Comparison of ENCODE assay signal across 8 mouse cellular contexts in the genomic region with DNA sequence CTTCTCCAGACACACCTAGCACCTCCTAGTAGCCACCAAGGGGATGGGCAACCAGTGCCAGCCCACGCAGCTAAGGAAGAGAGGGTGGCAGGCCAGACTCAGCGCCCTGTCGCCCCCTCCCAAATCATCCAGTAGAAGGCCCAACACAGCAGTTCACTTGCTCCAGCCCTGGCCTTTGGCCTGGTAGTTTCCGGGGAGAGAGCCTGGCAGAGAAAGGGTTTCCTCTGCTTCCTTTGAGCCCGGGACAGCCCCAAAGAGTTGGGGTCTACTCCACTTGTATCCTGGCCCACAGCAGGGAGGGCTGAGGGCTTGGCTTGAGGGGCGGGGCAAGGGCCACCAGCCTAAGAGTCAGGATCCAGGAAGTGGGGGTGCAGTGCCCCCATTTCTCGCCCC. TPM values are rescaled to one million over a fixed set of nuclear protein-coding genes. Genes with fewer than 3 reads are reported as not detected.
DNase-seq lines count a peak whose midpoint lies in the region; ATAC-seq lines count a peak whose summit lies in the region.

No protein-coding gene starts in this region.

- 0 out of 2 replicates have a peak, but pooled peaks have one; percentile 16 for ATAC-seq in heart, embryonic 12.5 days (ENCODE audit: insufficient number of reproducible peaks, low FRiP score)
- no peak for ATAC-seq in hindbrain, embryonic 14.5 days (ENCODE audit: low FRiP score)
- ATAC-seq in midbrain, embryonic 13.5 days = peak; percentile 5; the same call in 1 of the 2 replicates

- peak overlapping the region; percentile 68 for H3K27ac ChIP-seq in heart, embryonic 12.5 days (ENCODE audit: poor library complexity, severe bottlenecking)
- H3K27ac ChIP-seq in hindbrain, embryonic 14.5 days = peak overlapping the region; percentile 33; the same call in 1 of the 2 replicates
- H3K27ac ChIP-seq in midbrain, embryonic 13.5 days = peak overlapping the region; percentile 85

- no peaks in the 10 kb centered on the region for H3K9me3 ChIP-seq in heart, embryonic 12.5 days (replicated peaks)
- H3K9me3 ChIP-seq in hindbrain, embryonic 14.5 days (ENCODE audit: control insufficient read depth, low read length) = no peaks in the 10 kb centered on the region
- H3K9me3 ChIP-seq in midbrain, embryonic 13.5 days = no peaks in the 10 kb centered on the region; the same call in 1 of the 2 replicates

- peaks cover 59% of the 10 kb centered on the region for H3K4me1 ChIP-seq in heart, embryonic 12.5 days (replicated peaks)
- peaks cover 58% of the 10 kb centered on the region for H3K4me1 ChIP-seq in hindbrain, embryonic 14.5 days (replicated peaks; ENCODE audit: control insufficient read depth, insufficient read depth, low read length)
- peaks cover 68% of the 10 kb centered on the region for H3K4me1 ChIP-seq in midbrain, embryonic 13.5 days (replicated peaks)

- peak overlapping the region; percentile 64 for H3K9ac ChIP-seq in heart, embryonic 12.5 days
- H3K9ac ChIP-seq in hindbrain, embryonic 14.5 days = peak overlapping the region; percentile 13; the same call in 1 of the 2 replicates
- peak overlapping the region; percentile 59 for H3K9ac ChIP-seq in midbrain, embryonic 13.5 days (replicated peaks)

- peaks cover 27% of the 10 kb centered on the region for H3K36me3 ChIP-seq in heart, embryonic 12.5 days
- peaks cover 29% of the 10 kb centered on the region for H3K36me3 ChIP-seq in hindbrain, embryonic 14.5 days (replicated peaks; ENCODE audit: control insufficient read depth, insufficient read depth)
- H3K36me3 ChIP-seq in midbrain, embryonic 13.5 days = peaks cover 22% of the 10 kb centered on the region

- peaks cover 43% of the 10 kb centered on the region for H3K27me3 ChIP-seq in heart, embryonic 12.5 days (replicated peaks)
- peaks cover 28% of the 10 kb centered on the region for H3K27me3 ChIP-seq in hindbrain, embryonic 14.5 days (ENCODE audit: control insufficient read depth, insufficient read depth, low read length)
- H3K27me3 ChIP-seq in midbrain, embryonic 13.5 days = peaks cover 40% of the 10 kb centered on the region

- peak overlapping the region; percentile 17; the same call in 1 of the 2 replicates for H3K4me3 ChIP-seq in heart, embryonic 12.5 days
- H3K4me3 ChIP-seq in hindbrain, embryonic 14.5 days (replicated peaks; ENCODE audit: low read length) = 0 out of 2 replicates have a peak overlapping the region, but pooled peaks have one; percentile 1
- H3K4me3 ChIP-seq in midbrain, embryonic 13.5 days (replicated peaks) = peak overlapping the region; percentile 11; the same call in 1 of the 2 replicates

- no peak for DNase-seq in heart, postnatal 4 days
- DNase-seq in adipocyte (ENCODE audit: low spot score) = peak; percentile 52
- DNase-seq in hindbrain, embryonic 14.5 days (ENCODE audit: low spot score) = no peak
- no peak for DNase-seq in c-Kit-positive CD71-positive TER-119-positive erythroid progenitor cells, embryonic 14.5 days (ENCODE audit: low spot score)
- DNase-seq in thymus, postnatal 0 days (ENCODE audit: low spot score) = no peak
- no peak for DNase-seq in left cerebral cortex, adult 9 months (ENCODE audit: low spot score in 2 of 2)

- H3K4me2 ChIP-seq in heart, embryonic 12.5 days = peak overlapping the region; percentile 59
- H3K4me2 ChIP-seq in hindbrain, embryonic 14.5 days (replicated peaks) = peak overlapping the region; percentile 41
- H3K4me2 ChIP-seq in midbrain, embryonic 13.5 days (replicated peaks) = peak overlapping the region; percentile 45

- 42% methylated on average over 7 of the region's 7 CpGs for WGBS in heart, embryonic 12.5 days
- 27% methylated on average over 7 of the region's 7 CpGs for WGBS in hindbrain, embryonic 14.5 days
- 25% methylated on average over 7 of the region's 7 CpGs for WGBS in midbrain, embryonic 13.5 days

RNA-seq across cellular contexts. Expression of gene Cbx4, which starts 6.6 kb away (rescaled TPM):
- 13.2 and 14.9 TPM in 2 replicates for polyA plus RNA-seq in heart, embryonic 12.5 days (2016; fragmentation: Nextera tagmentation; extraction: Ambion mirVana)
- total RNA-seq in heart, postnatal 4 days (2021) = 10 to 100 TPM; 30.5 to 34.9 TPM
- polyA plus RNA-seq in hindbrain, embryonic 14.5 days (2014; fragmentation: Nextera tagmentation; extraction: Ambion mirVana) = 16.8 and 20.2 TPM in 2 replicates
- polyA plus RNA-seq in midbrain, embryonic 13.5 days (2015; fragmentation: Nextera tagmentation; extraction: Ambion mirVana) = 14.1 and 16.3 TPM in 2 replicates
- 25.1 and 26.8 TPM in 2 replicates for polyA plus RNA-seq in thymus, postnatal 0 days (2015; fragmentation: Nextera tagmentation; extraction: Ambion mirVana)

RNA-seq across cellular contexts. Expression of gene Cbx8, which starts 38.7 kb away (rescaled TPM):
- polyA plus RNA-seq in heart, embryonic 12.5 days (2016; fragmentation: Nextera tagmentation; extraction: Ambion mirVana) = 7.3 and 8.8 TPM in 2 replicates
- 1 to 10 TPM; 5.6 to 5.7 TPM for total RNA-seq in heart, postnatal 4 days (2021)
- polyA plus RNA-seq in hindbrain, embryonic 14.5 days (2014; fragmentation: Nextera tagmentation; extraction: Ambion mirVana) = 8.5 and 9.8 TPM in 2 replicates
- polyA plus RNA-seq in midbrain, embryonic 13.5 days (2015; fragmentation: Nextera tagmentation; extraction: Ambion mirVana) = 9.8 and 15.2 TPM in 2 replicates
- 10.7 and 12.3 TPM in 2 replicates for polyA plus RNA-seq in thymus, postnatal 0 days (2015; fragmentation: Nextera tagmentation; extraction: Ambion mirVana)

RNA-seq across cellular contexts. Expression of gene Cbx2, which starts 56.7 kb away (rescaled TPM):
- polyA plus RNA-seq in heart, embryonic 12.5 days (2016; fragmentation: Nextera tagmentation; extraction: Ambion mirVana) = 29.3 and 30.5 TPM in 2 replicates
- 1 to 10 TPM; 7.6 to 7.8 TPM for total RNA-seq in heart, postnatal 4 days (2021)
- 10.7 and 13.7 TPM in 2 replicates for polyA plus RNA-seq in hindbrain, embryonic 14.5 days (2014; fragmentation: Nextera tagmentation; extraction: Ambion mirVana)
- 34.7 and 35.5 TPM in 2 replicates for polyA plus RNA-seq in midbrain, embryonic 13.5 days (2015; fragmentation: Nextera tagmentation; extraction: Ambion mirVana)
- 19.5 and 22.3 TPM in 2 replicates for polyA plus RNA-seq in thymus, postnatal 0 days (2015; fragmentation: Nextera tagmentation; extraction: Ambion mirVana)

Comparison
In these comparisons a context has a peak if more than half of its experiments do, and no peak if none do; other contexts are left out.
1. H3K27ac ChIP-seq: peak in every context shown above with its lines; median percentile 85 in midbrain, embryonic 13.5 days; 68 in heart, embryonic 12.5 days; 33 in hindbrain, embryonic 14.5 days.
2. H3K9ac ChIP-seq: peak in every context shown above with its lines; median percentile 64 in heart, embryonic 12.5 days; 59 in midbrain, embryonic 13.5 days; 13 in hindbrain, embryonic 14.5 days.